Mouse (Mus musculus) hindbrain, postnatal 0 days (tissue): ENCODE measurements around the gene Tbca. TPM values are rescaled to one million over a fixed set of nuclear protein-coding genes. Genes with fewer than 3 reads are reported as not detected.

Experiments used
- ATAC-seq: fragments of 200-750 bp; cut with Nextera tagmentation; 2 replicates; pipeline ENCODE4 v1.8.0; 2017; ENCODE audit warnings: mild to moderate bottlenecking, moderate TSS enrichment, moderate library complexity
- DNase-seq: peaks from one replicate; pipeline ENCODE4 v3.0.0-alpha.2; 2015; ENCODE audit warnings: low spot score
- H3K27ac ChIP-seq: fragments of 300-500 bp; sonication (generic); 2 replicates; pipeline ENCODE4 v1.5.1; 2014; ENCODE audit warnings: mild to moderate bottlenecking
- H3K27me3 ChIP-seq: fragments of 300-500 bp; sonication (generic); 2 replicates; pipeline ENCODE4 v1.6.1; 2014; ENCODE audit warnings: low read length, mixed read lengths; ENCODE audit not compliant: insufficient read depth
- H3K36me3 ChIP-seq: fragments of 300-500 bp; sonication (generic); 2 replicates; pipeline ENCODE4 v1.6.1; 2014; ENCODE audit warnings: low read length, mixed read lengths; ENCODE audit not compliant: insufficient read depth
- H3K4me1 ChIP-seq: fragments of 300-500 bp; sonication (generic); 2 replicates; pipeline ENCODE4 v1.6.1; 2014; ENCODE audit warnings: antibody characterized with exemption, low read length, mixed read lengths; ENCODE audit not compliant: insufficient read depth
- H3K4me2 ChIP-seq: fragments of 300-500 bp; sonication (generic); 2 replicates; pipeline ENCODE4 v1.6.1; 2014; ENCODE audit warnings: low read depth, mild to moderate bottlenecking, low read length, moderate library complexity, mixed read lengths
- H3K4me3 ChIP-seq: fragments of 300-500 bp; sonication (generic); 2 replicates; pipeline ENCODE4 v1.5.1; 2014; ENCODE audit warnings: low read length
- H3K9ac ChIP-seq: fragments of 300-500 bp; sonication (generic); replicated peaks from 2 replicates; pipeline ENCODE4 v1.6.1; 2014; ENCODE audit warnings: mild to moderate bottlenecking, low read length, moderate library complexity, mixed read lengths
- H3K9me3 ChIP-seq: fragments of 300-500 bp; sonication (generic); 2 replicates; pipeline ENCODE4 v1.6.1; 2016; ENCODE audit warnings: low read length, mixed read lengths
- CTCF ChIP-seq: IDR thresholded peaks from 2 replicates; pipeline ENCODE4 v1.5.1; 2016; ENCODE audit warnings: antibody characterized with exemption, control low read depth, low read depth
- WGBS: fragments of 180-500 bp; shearing (Covaris S2); extraction: QIAGEN DNeasy Blood & Tissue Kit; methylation state at CpG from one replicate; pipeline ENCODE4 v1.1.7; 2014; 5-methylcytosine and 5-hydroxymethylcytosine counted together
- polyA plus RNA-seq: library from polyadenylated mRNA; unstranded; fragments of >200 nt; fragmentation: Nextera tagmentation; extraction: Ambion mirVana; gene quantifications from 2 replicates; pipeline ENCODE4 v1.2.1, GENCODE M21; 2015
- total RNA-seq: library from RNA; depleted of rRNA; stranded (reverse); fragments of >200 nt; gene quantifications from 2 replicates; pipeline ENCODE4 v1.2.3, GENCODE M21; 2014

Gene Tbca
- total and polyA plus RNA-seq, 2 experiments from 2014 or later, result 127 to 349 TPM

DNA sequence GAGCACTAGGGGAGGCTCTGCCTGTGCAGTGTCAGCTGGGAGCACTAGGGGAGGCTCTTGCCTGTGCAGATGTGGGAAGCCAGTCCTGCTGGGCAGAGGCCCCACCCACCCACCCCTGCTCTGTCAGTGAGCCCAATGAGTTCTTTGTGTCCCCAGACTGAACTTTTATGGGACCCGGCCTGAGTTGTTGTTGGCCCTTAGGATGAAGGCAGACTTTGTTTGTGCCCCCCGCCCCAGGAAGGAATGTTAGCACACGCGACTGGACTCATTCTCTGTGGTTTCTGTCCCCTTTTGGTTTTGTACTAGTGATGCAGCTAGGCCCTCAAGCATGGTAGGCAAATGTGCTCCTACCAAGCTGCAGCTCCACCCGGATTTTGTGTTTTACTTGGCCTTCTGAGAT, 54.5 kb downstream of the Tbca start:
- Histone ChIP-seq H3K4me2 (no peak overlapping the region), H3K9ac (no peak overlapping the region), H3K36me3 (peaks cover 10% of the 10 kb centered on the region; the same call in 1 of the 2 replicates), H3K27me3 (no peaks in the 10 kb centered on the region), H3K9me3 (no peaks in the 10 kb centered on the region), H3K4me3 (no peak overlapping the region), H3K4me1 (no peaks in the 10 kb centered on the region), H3K27ac (no peak overlapping the region)
- no peak for ATAC-seq
- no peak for TF ChIP-seq CTCF
- no peak for DNase-seq
- 71% methylated on average over 5 of the region's 5 CpGs for WGBS

DNA sequence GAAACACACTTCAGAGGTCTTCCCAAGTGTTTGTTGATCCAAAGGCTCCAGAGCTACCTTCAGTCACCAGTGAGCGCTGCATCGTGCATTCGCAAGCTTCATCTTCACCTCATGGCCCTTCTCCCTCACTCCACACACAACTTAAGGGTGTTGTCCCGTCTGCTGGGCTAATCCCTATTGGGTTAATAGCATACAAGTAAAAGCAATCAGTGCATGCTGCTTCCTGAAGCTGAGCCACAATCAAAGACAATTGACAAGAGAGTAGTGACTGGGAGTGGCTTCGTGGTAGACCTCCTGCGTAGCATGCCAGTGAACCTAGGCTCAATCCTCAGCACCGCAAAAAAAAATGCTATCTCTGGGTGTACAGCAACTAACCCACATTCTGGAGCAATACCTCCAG, 59.2 kb downstream of the Tbca start:
- Histone ChIP-seq H3K9ac (no peak overlapping the region), H3K27me3 (no peaks in the 10 kb centered on the region), H3K27ac (no peak overlapping the region), H3K4me2 (no peak overlapping the region), H3K4me1 (no peaks in the 10 kb centered on the region), H3K36me3 (peaks cover 4% of the 10 kb centered on the region; the same call in 1 of the 2 replicates), H3K9me3 (no peaks in the 10 kb centered on the region), H3K4me3 (no peak overlapping the region)
- DNase-seq, result no peak
- no peak for ATAC-seq
- TF ChIP-seq CTCF, result no peak
- WGBS, result 81% methylated on average over 7 of the region's 7 CpGs

DNA sequence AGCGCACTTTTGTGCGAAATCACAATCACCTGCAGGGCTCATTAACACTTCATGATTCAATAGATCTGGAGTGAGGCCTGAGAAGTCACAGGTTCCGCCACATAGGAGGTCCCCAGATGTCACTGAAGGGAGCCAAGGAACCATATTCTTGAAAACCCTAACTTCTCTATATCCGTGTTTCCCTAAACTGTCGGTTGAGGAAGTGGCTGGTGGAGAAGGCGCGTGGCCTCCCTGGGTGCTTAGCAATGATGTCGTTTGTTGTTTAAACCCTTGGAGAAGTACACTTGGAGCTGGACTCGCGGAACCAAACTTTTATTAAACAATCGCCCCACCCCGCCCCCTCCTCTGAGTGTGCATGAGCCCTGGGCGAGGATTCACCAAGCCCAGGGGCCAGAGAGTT, 60.6 kb downstream of the Tbca start:
- H3K4me3 ChIP-seq, result no peak overlapping the region
- DNase-seq (no peak), ATAC-seq (no peak)
- 81% methylated on average over 13 of the region's 13 CpGs for WGBS
- H3K36me3 ChIP-seq, result no peaks in the 10 kb centered on the region
- TF ChIP-seq CTCF, result no peak
- H3K4me2 ChIP-seq, result no peak overlapping the region
- no peak overlapping the region for H3K27ac ChIP-seq
- no peak overlapping the region for H3K9ac ChIP-seq
- no peaks in the 10 kb centered on the region for H3K4me1 ChIP-seq
- no peaks in the 10 kb centered on the region for H3K9me3 ChIP-seq
- no peaks in the 10 kb centered on the region for H3K27me3 ChIP-seq

DNA sequence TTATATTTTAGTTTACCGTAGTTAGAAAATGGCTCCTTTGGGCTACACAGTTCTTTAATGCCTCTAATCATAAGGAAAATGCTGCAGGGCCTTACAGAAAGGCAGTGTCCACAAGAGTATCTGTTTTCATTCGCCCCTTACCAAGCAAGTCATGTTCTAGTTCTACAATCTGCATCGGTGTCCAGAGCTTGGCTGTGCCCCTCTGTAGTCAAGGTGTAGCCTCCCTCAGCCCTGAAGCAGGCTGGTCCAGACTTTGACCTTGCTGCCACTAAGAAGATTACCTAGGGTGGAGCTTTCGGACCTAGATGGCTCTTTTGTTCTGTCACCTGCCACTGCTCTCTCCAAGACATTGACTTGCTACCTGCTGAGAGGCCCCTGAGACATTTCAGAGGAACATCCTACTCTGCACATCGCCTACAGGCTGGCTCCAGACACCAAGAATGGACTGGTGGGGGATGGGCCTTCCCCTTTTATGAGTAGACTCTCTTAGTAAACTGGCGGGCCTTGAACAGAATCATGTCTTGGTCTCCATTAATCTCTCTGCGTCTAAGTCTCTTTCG, 69.4 kb downstream of the Tbca start:
- ATAC-seq, result no peak
- DNase-seq, result no peak
- TF ChIP-seq CTCF, result no peak

DNA sequence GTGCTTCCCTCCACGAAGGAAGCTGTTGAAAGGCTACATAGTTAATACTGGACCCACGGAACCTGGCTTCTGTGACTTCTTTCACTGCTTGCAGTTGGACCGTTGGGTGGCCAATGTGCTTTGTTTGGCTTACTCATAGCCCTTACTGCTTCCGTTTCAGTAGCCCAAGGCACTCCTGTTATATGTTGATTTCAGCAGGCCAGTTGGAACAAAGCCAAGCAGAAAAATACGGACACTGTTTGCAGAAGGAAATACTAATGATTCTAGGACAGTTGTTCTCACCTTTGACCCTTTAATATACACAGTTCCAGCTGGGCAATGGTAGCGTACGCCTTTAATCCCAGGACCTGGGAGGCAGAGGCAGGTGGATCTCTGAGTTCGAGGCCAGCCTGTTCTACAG, 70.5 kb downstream of the Tbca start:
- WGBS, result 78% methylated on average over 8 of the region's 8 CpGs
- no peak for TF ChIP-seq CTCF
- peaks cover 8% of the 10 kb centered on the region; the same call in 1 of the 2 replicates for H3K27me3 ChIP-seq

More for the DNA sequence above, 69.4 kb downstream of the Tbca start:
- Histone ChIP-seq H3K4me2 (no peak overlapping the region), H3K36me3 (no peaks in the 10 kb centered on the region), H3K27ac (no peak overlapping the region), H3K4me1 (no peaks in the 10 kb centered on the region), H3K27me3 (peaks cover 3% of the 10 kb centered on the region; the same call in 1 of the 2 replicates), H3K9me3 (no peaks in the 10 kb centered on the region), H3K4me3 (no peak overlapping the region), H3K9ac (no peak overlapping the region)
- WGBS, result 73% methylated on average over 8 of the region's 8 CpGs

DNA sequence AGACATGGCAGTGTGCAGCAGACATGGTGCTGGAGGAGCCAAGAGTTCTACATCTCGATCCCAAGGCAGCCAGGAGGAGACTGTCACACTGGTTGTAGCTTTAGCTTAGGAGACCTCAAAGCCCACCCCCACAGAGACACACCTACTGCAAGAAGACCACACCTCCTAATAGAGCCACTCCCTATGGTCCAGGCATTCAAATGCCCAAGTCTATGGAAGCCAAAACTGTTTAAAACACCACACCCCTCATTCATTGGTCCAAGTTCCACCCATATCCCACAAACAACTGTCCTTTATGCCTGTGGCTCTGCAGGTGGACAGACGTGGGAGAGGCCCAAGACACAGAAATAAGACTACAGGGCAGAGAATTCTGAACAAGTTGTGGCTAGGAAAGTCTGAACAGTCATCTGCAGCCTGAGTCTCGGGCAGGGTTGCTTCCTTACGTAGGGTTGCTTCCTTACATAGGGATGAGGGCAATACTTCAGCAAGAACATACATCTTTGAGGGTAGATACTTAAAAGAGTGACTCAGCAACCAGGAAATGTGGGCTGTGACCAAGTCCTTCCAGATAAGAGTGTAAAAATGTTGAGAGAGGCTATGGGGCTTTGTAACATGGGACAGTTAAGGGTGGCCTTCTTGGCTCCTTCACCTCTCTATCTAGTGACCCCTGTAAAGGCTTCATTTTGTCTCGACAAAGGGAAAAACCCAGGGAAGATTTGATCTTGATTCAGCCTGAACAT, 74.0 kb downstream of the Tbca start:
- Histone ChIP-seq H3K9me3 (no peaks in the 10 kb centered on the region), H3K36me3 (no peaks in the 10 kb centered on the region), H3K9ac (no peak overlapping the region), H3K4me1 (no peaks in the 10 kb centered on the region), H3K27ac (no peak overlapping the region), H3K4me2 (no peak overlapping the region), H3K27me3 (peaks cover 30% of the 10 kb centered on the region), H3K4me3 (no peak overlapping the region)
- no peak for DNase-seq
- no peak for TF ChIP-seq CTCF
- WGBS, result 75% methylated on average over 5 of the region's 5 CpGs
- no peak for ATAC-seq

More for the DNA sequence above, 70.5 kb downstream of the Tbca start:
- ATAC-seq (no peak), DNase-seq (no peak)
- no peak overlapping the region for H3K9ac ChIP-seq
- H3K36me3 ChIP-seq, result no peaks in the 10 kb centered on the region
- no peaks in the 10 kb centered on the region for H3K9me3 ChIP-seq
- H3K4me3 ChIP-seq, result no peak overlapping the region
- no peak overlapping the region for H3K4me2 ChIP-seq
- H3K4me1 ChIP-seq, result no peaks in the 10 kb centered on the region
- no peak overlapping the region for H3K27ac ChIP-seq

DNA sequence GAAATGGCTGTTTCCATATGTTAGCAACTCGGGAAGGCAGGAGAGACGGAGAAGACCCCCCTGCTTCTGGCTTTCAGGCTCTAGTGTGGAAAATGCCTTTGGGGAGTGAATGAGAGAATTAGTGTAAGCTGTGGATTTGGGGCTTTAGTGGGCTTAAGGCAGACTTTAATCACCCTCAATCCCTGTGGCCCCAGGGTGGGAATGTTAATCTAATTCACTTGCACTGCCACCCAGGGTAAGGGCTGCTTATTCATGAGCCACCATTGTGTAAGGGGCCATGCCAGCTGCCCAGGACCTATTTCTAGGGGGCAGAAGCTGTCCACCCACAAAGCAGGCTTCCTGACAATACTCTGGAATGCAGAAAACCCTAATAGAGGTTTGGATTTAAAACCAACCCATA, 78.2 kb downstream of the Tbca start:
- DNase-seq (no peak), ATAC-seq (no peak)
- no peaks in the 10 kb centered on the region for H3K4me1 ChIP-seq
- H3K36me3 ChIP-seq, result no peaks in the 10 kb centered on the region
- H3K4me3 ChIP-seq, result no peak overlapping the region
- WGBS, result 39% methylated on average over 2 of the region's 2 CpGs
- no peak overlapping the region for H3K4me2 ChIP-seq
- no peak overlapping the region for H3K9ac ChIP-seq
- no peaks in the 10 kb centered on the region for H3K9me3 ChIP-seq
- H3K27me3 ChIP-seq, result peaks cover 65% of the 10 kb centered on the region
- H3K27ac ChIP-seq, result no peak overlapping the region
- no peak for TF ChIP-seq CTCF
